Mouse (Mus musculus): Measurements from ENCODE around the gene Epb41l4b.

- TF ChIP-seq EP300 (optimal IDR thresholded peaks at IDR 0.05) (no peak), CTCF (IDR thresholded peaks at IDR 0.05; ENCODE audit: low read depth) (no peak)
Observed at GRCm38 (mm10) chr4:57171817-57172216, 28.6 kb upstream of the Epb41l4b start.
